Mouse (Mus musculus) hindbrain, embryonic 13.5 days (tissue): ENCODE measurements at regions not wholly inside any gene's neighbourhood (a gene's known extent, or its start where the extent isn't known, plus 50 kb on each side); places are given as distances from the start of the nearest gene placed in this dataset.

Experiments used
- ATAC-seq: fragments of 200-750 bp; cut with Nextera tagmentation; 2 replicates; pipeline ENCODE4 v1.8.0; 2017; ENCODE audit warnings: moderate TSS enrichment; ENCODE audit not compliant: low FRiP score
- H3K27ac ChIP-seq: fragments of 300-500 bp; sonication (generic); 2 replicates; pipeline ENCODE4 v1.5.1; 2015; ENCODE audit warnings: inconsistent platforms, mild to moderate bottlenecking, moderate library complexity
- H3K27me3 ChIP-seq: fragments of 300-500 bp; sonication (generic); 2 replicates; pipeline ENCODE4 v1.6.1; 2015; ENCODE audit warnings: mild to moderate bottlenecking, inconsistent platforms
- H3K36me3 ChIP-seq: fragments of 300-500 bp; sonication (generic); 2 replicates; pipeline ENCODE4 v1.6.1; 2015; ENCODE audit warnings: mild to moderate bottlenecking, inconsistent platforms
- H3K4me1 ChIP-seq: fragments of 300-500 bp; sonication (generic); replicated peaks from 2 replicates; pipeline ENCODE4 v1.6.1; 2015; ENCODE audit warnings: inconsistent platforms
- H3K4me2 ChIP-seq: fragments of 300-500 bp; sonication (generic); 2 replicates; pipeline ENCODE4 v1.6.1; 2015; ENCODE audit warnings: inconsistent platforms, mild to moderate bottlenecking, moderate library complexity
- H3K4me3 ChIP-seq: fragments of 300-500 bp; sonication (generic); 2 replicates; pipeline ENCODE4 v1.5.1; 2015; ENCODE audit warnings: mild to moderate bottlenecking, inconsistent platforms
- H3K9ac ChIP-seq: fragments of 300-500 bp; sonication (generic); 2 replicates; pipeline ENCODE4 v1.6.1; 2015; ENCODE audit warnings: mild to moderate bottlenecking, inconsistent platforms
- H3K9me3 ChIP-seq: fragments of 300-500 bp; sonication (generic); 2 replicates; pipeline ENCODE4 v1.6.1; 2016; ENCODE audit warnings: inconsistent platforms
- WGBS: fragments of 180-500 bp; shearing (Covaris S2); methylation state at CpG from one replicate; pipeline ENCODE4 v1.1.7; 2015; 5-methylcytosine and 5-hydroxymethylcytosine counted together

DNA sequence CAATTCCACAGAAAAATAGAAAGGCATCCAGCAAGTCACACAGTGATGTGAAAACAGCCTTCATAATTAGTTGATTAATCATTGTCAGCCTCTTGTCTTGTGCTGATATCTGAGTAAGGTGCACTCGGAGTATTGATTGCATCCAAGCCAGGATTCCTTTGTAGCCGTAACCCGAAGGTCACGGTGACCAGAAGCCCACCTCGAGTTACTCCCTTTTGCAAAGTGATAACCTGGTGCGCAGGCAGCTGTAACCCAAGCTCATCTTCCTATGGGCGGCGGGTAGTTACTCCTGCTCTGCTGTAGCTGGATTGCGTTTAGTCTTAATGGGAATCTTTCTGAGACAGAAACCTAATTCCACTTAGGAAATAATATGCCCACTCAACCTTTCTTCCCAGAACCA, 107.0 kb downstream of the Qrsl1 start:
- ATAC-seq, result no peak
- WGBS, result 82% methylated on average over 9 of the region's 9 CpGs
- Histone ChIP-seq H3K9ac (no peak overlapping the region), H3K9me3 (no peaks in the 10 kb centered on the region), H3K4me3 (no peak overlapping the region), H3K27ac (no peak overlapping the region), H3K36me3 (no peaks in the 10 kb centered on the region), H3K4me2 (no peak overlapping the region), H3K4me1 (no peaks in the 10 kb centered on the region), H3K27me3 (no peaks in the 10 kb centered on the region)

DNA sequence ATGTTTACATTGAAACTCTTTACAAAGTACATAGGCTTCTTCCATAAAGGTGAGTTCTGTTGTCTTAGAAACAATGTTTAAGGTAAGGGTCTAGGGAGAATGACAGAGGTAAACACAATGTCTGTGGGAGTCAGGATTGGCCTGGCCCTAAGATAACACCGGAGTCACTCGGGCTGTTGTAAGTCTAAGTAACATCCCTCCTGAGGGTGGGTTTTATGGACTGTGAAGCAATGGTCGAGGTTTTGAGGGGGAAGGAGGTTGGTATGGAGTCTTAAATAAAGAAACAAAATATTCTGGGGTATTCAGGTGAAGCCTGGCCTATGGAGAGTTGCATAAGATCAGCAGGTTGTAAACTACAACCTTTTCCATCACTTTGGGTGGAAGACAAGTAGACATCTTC, 101.5 kb downstream of the Qrsl1 start:
- no peak overlapping the region for H3K4me3 ChIP-seq
- H3K4me2 ChIP-seq, result no peak overlapping the region
- 86% methylated on average over 3 of the region's 3 CpGs for WGBS
- H3K27me3 ChIP-seq, result no peaks in the 10 kb centered on the region
- H3K36me3 ChIP-seq, result no peaks in the 10 kb centered on the region
- no peaks in the 10 kb centered on the region for H3K4me1 ChIP-seq
- no peak overlapping the region for H3K27ac ChIP-seq
- no peak for ATAC-seq
- H3K9ac ChIP-seq, result no peak overlapping the region
- H3K9me3 ChIP-seq, result no peaks in the 10 kb centered on the region

DNA sequence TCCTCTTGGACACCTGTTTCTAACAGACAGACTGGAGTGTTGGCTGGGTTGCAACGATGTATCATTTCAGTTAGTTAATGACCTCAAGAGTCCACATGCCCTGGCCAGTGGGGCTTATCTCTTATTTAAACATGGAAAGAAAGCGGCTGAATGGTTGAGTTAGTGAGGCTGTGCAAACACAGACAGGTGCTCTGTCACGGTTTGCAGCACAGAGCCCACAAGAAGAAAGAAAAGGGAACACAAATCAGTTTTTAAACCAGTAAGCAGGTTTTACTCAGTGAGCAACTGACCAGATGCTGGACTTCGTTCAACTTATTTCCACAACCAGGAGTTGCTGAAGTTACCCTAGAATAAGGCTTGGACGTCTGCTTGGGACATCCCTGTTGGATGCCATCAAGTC, 86.3 kb downstream of the Qrsl1 start:
- Histone ChIP-seq H3K27me3 (no peaks in the 10 kb centered on the region), H3K4me1 (no peaks in the 10 kb centered on the region), H3K36me3 (no peaks in the 10 kb centered on the region), H3K4me3 (no peak overlapping the region), H3K27ac (no peak overlapping the region), H3K4me2 (no peak overlapping the region), H3K9ac (no peak overlapping the region), H3K9me3 (no peaks in the 10 kb centered on the region)
- 78% methylated on average over 5 of the region's 5 CpGs for WGBS
- no peak for ATAC-seq

DNA sequence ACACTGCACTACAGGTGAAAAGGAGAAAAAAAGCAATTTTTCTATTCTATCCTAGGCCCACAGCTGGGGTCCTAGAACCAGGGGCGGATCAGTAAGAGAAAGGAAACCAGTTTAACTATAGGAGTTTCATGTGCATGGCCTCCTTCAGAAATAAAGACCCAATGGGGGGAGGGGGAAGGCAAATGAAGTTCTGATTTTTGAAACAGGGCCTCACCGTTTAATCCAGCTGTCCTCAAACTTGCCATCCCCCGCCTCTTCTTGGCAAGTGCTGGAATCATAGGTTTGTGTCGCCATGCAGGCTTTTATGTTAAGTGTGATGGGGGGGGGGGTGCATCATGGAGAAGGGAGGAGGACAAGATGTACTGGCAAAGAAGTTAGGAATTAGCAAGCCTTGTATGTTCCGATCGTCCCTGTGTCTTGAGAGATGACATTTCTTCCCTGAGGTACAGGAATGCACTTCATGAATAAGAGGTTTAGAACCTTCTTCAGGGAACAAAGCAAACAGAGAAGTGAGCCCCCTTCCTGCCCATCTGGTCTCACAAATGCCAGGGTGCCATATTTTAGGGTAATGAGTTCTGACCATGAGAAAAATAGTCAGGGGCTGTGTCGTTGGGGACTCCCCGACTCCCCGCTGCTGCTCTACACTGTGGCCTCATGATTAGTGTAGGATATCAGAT, 83.9 kb downstream of the Qrsl1 start:
- Histone ChIP-seq H3K9ac (no peak overlapping the region), H3K9me3 (no peaks in the 10 kb centered on the region), H3K27me3 (no peaks in the 10 kb centered on the region), H3K27ac (no peak overlapping the region), H3K4me1 (no peaks in the 10 kb centered on the region), H3K36me3 (no peaks in the 10 kb centered on the region), H3K4me3 (no peak overlapping the region), H3K4me2 (no peak overlapping the region)
- no peak for ATAC-seq
- 82% methylated on average over 9 of the region's 9 CpGs for WGBS

DNA sequence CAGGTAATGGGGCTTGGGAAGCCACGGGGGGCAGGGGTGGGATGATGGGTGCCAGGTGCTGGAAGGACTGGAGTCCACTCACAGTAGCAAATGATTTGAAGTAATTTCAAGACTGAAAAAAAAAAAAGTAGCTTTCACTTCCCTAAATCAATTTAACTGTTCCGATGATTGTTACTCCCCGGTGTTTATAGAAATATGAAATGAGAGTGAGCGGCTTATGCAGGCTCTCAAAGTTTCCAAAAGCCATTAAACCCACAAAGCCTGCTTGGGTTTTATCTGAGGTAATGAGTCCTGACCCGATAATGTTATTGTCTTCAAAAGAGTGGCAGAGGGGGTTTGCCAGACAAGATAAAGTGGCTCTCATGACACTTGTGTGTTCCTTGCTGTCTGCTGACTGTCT, 82.9 kb downstream of the Qrsl1 start:
- no peak for ATAC-seq
- H3K4me1 ChIP-seq, result no peaks in the 10 kb centered on the region
- no peak overlapping the region for H3K9ac ChIP-seq
- H3K27ac ChIP-seq, result no peak overlapping the region
- H3K36me3 ChIP-seq, result no peaks in the 10 kb centered on the region
- no peak overlapping the region for H3K4me2 ChIP-seq
- H3K4me3 ChIP-seq, result no peak overlapping the region
- 90% methylated on average over 5 of the region's 5 CpGs for WGBS
- H3K27me3 ChIP-seq, result no peaks in the 10 kb centered on the region
- no peaks in the 10 kb centered on the region for H3K9me3 ChIP-seq

DNA sequence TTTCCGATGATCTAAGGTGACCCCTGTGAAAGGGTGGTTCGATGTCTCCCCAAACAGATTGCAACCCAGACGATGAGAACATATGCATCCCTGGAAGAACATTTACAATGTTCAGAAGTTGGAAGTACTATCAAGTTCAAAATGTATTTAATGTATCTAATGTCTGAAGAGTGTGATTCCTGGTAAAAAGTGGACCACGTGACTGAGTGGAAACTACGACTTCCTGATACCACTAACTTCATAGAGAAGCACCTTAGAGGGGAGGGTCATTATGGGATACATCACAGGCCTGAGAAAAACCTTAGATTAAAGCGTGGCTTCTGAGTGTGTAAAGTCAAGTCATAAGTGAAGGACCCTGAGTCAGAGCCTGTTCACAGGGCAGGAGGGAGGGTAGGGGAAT, 82.1 kb downstream of the Qrsl1 start:
- 96% methylated on average over 6 of the region's 6 CpGs for WGBS
- ATAC-seq, result no peak
- no peak overlapping the region for H3K4me3 ChIP-seq
- H3K27ac ChIP-seq, result no peak overlapping the region
- no peaks in the 10 kb centered on the region for H3K9me3 ChIP-seq
- H3K9ac ChIP-seq, result no peak overlapping the region
- H3K4me2 ChIP-seq, result no peak overlapping the region
- H3K36me3 ChIP-seq, result no peaks in the 10 kb centered on the region
- no peaks in the 10 kb centered on the region for H3K4me1 ChIP-seq
- no peaks in the 10 kb centered on the region for H3K27me3 ChIP-seq

DNA sequence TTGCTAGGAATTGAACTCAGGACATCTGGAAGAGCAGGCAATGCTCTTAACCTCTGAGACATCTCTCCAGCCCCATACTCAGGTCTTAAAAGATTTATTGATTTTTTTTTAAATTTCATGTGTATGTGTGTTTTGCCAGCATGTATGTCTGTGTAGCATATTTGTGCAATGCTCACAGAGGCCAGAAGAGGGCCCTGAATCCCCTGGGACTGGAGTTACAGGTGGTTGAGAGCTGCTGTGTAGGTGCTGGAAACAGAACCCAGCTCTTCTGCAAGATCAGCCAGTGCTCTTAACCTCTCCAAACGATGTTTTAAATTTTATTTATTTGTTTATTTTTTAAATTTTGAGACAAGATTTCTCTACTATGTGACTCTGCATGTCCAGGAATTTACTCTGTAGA, 78.9 kb downstream of the Qrsl1 start:
- WGBS, result 80% methylated on average over 1 of the region's 1 CpGs
- no peak overlapping the region for H3K4me2 ChIP-seq
- ATAC-seq, result no peak
- no peak overlapping the region for H3K27ac ChIP-seq
- H3K27me3 ChIP-seq, result no peaks in the 10 kb centered on the region
- H3K4me1 ChIP-seq, result no peaks in the 10 kb centered on the region
- H3K9me3 ChIP-seq, result no peaks in the 10 kb centered on the region
- no peaks in the 10 kb centered on the region for H3K36me3 ChIP-seq
- no peak overlapping the region for H3K4me3 ChIP-seq
- no peak overlapping the region for H3K9ac ChIP-seq

DNA sequence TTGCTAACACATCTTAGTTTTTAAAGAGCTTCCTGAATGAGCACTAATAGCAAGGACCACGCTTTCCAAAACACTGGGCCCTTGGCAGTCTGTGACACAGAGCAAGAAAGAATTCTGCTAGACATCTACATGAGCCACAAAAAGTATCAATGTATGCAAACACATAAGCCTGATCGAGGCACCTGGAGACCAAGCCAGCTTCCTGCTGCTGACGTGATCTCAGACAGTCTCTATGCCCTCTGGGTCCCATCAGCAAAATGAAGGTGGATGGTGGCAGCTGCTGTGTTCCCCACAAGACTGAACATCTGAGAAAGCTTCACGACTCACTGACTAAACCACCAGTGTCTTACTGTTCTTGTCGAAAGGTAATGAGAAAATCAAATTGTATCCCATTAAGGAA, 77.5 kb downstream of the Qrsl1 start:
- H3K4me1 ChIP-seq, result no peaks in the 10 kb centered on the region
- H3K36me3 ChIP-seq, result no peaks in the 10 kb centered on the region
- H3K9me3 ChIP-seq, result no peaks in the 10 kb centered on the region
- H3K27ac ChIP-seq, result no peak overlapping the region
- ATAC-seq, result no peak
- H3K4me2 ChIP-seq, result no peak overlapping the region
- 66% methylated on average over 5 of the region's 5 CpGs for WGBS
- H3K9ac ChIP-seq, result no peak overlapping the region
- no peak overlapping the region for H3K4me3 ChIP-seq
- H3K27me3 ChIP-seq, result no peaks in the 10 kb centered on the region
